Mouse (Mus musculus) adrenal gland, postnatal 10 days (tissue): ENCODE results near the gene Il1r1. TPM values are rescaled to one million over a fixed set of nuclear protein-coding genes. Genes with fewer than 3 reads are reported as not detected.

Source experiments
- total RNA-seq, 2 experiments: library from RNA; stranded (reverse); gene quantifications; 2 replicates each; pipeline ENCODE4 v1.2.3; 2021

Il1r1 gene
- total RNA-seq, 2 experiments from 2014 or later = 8.4 to 9.0 TPM

Other genes starting within 250 kb of the Il1r1 start
- under 1 TPM; 0.36 to 0.60 TPM for gene Il1r2, start 151.0 kb upstream of the Il1r1 start, total RNA-seq
- 1 to 10 TPM; 4.3 to 5.1 TPM for gene Il1rl2, start 99.5 kb downstream of the Il1r1 start, total RNA-seq
- 1 to 10 TPM in 1 of 2 experiments, under 1 TPM in 1; 0.91 to 1.4 TPM for gene Il1rl1, start 204.5 kb downstream of the Il1r1 start, total RNA-seq
- gene Il18r1, start 240.5 kb downstream of the Il1r1 start, total RNA-seq = under 1 TPM; 0.79 to 0.81 TPM